Mouse (Mus musculus) inflammation-experienced regulatory T-cells, adult 6 months (primary cell): ENCODE results near the gene Lifr. TPM values are rescaled to one million over a fixed set of nuclear protein-coding genes. Genes with fewer than 3 reads are reported as not detected.

Experiments used
- ATAC-seq: one replicate; pipeline ENCODE4 v1.8.0; 2017
- polyA plus RNA-seq, 3 experiments: library from polyadenylated mRNA; unstranded; fragments of 100-300 nt; shearing (Covaris generic); gene quantifications; one replicate each; pipeline ENCODE4 v1.2.1; 2017

Lifr gene
- polyA plus RNA-seq, 3 experiments from 2014 or later: 0.12 to 0.23 TPM; not detected in 1

- ATAC-seq: no peak
Observed at GRCm38 (mm10) chr15:7159869-7160268, 69.5 kb downstream of the Lifr start.

- ATAC-seq: no peak
Observed at GRCm38 (mm10) chr15:7160321-7160720, 69.9 kb downstream of the Lifr start.

- no peak for ATAC-seq
Observed at GRCm38 (mm10) chr15:7163851-7164250, 73.4 kb downstream of the Lifr start.

- ATAC-seq: no peak
Observed at GRCm38 (mm10) chr15:7166735-7167134, 76.3 kb downstream of the Lifr start.

GRCm38 (mm10) chr15:7167238-7167905 is 77.0 kb downstream of the Lifr start:
- ATAC-seq: no peak

- ATAC-seq: no peak
Observed at GRCm38 (mm10) chr15:7167906-7168532, 77.6 kb downstream of the Lifr start.

- ATAC-seq: no peak
Observed at GRCm38 (mm10) chr15:7172875-7173274, 82.5 kb downstream of the Lifr start.

- no peak for ATAC-seq
Observed at GRCm38 (mm10) chr15:7173346-7173745, 82.9 kb downstream of the Lifr start.

GRCm38 (mm10) chr15:7173776-7174175 is 83.4 kb downstream of the Lifr start:
- no peak for ATAC-seq

DNA sequence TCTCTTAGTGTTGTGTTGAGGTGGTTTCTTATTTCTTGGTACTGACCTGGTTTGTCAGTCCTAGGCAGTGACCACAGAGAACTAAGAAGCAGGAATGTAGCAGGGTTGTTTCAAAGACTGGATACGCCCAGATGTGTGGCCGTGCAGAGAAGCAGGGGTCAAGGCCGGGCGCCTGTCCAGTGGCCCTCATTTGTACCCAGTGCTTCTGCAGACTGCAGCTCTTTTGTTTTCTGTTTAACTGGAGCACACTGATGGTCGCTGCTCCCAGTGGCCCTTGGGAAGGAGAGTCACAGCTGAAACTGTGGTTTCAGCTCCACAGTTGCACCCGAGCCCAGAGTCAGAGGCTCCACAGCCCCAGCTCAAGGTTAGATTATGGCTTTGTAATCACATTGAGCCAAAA is 90.2 kb downstream of the Lifr start:
- ATAC-seq: no peak

DNA sequence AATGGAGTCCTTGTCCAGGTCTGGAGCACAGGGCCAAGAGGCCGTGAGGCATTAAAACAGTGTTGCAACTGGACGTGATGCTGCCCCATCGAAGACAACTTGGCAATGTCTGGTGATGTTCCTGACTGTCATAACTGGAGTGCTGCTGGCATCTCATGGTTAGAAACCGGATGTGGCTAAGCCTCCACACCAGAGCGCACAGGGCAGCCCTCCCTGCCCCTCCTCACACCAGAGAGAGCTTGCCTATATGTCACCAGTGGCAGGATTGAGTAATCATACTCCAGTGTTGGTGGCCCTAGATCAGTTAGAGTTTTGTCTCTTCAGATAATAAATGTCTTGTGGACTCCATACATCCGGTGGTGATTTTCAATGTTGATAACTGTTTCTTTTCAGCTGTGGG is 97.3 kb downstream of the Lifr start:
- ATAC-seq: no peak

DNA sequence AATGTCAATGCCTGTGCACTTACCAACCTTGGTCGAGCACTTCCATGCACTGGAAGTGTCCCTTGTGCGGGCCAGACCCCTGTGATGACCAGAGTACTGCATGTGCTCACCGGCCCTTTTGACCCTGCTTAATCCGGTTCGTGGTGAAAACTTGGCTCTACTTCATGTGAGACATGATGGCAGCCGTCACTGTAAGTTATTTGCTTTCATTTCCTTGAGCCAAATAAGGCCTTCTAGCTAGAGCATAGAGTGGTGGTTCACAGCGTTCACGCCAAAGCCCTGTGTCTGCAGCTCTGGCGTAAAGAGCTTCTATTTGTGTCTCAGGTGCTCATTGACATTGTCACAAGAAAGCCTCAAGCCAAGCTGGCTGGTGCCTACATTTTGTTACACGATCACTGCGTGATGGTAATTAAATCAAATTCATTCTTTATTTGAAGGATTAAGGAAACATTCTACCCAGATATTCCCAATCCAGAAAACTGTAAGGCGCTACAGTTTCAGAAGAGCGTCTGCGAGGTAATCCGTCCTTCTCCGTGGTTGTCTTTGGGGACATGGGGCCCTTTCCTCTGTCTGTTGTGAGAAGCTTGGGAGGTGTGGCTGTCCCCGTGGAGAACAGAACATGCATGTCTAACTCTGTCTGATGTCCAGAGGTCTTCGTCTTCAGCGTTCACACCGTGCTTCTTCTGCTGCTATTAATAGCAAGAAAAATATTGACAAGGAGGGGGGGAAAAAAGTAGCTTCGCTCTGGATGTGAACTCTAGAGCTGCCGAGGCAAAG is 99.5 kb downstream of the Lifr start:
- ATAC-seq: no peak

DNA sequence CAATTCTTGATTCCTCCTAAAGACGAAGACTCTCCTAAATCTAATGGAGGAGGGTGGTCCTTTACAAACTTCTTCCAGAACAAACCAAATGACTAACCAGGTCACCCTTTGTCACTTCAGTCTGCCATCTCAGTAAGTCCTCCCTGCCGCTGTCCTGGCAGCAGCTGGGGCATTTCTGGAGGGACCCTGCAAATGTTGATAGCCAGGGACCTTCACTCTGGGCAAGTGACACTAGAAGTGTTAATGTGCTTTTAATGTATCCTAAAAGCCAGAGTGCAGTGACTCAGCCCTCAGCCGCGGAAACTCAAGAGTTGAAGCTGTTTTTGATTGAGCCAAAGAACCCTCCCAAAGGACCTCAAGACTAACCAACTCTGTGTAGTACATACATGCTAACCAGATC is 100.7 kb downstream of the Lifr start:
- ATAC-seq: no peak

GRCm38 (mm10) chr15:7192582-7192981 is 102.2 kb downstream of the Lifr start:
- ATAC-seq: no peak

- no peak for ATAC-seq
Observed at GRCm38 (mm10) chr15:7194147-7194720, 103.8 kb downstream of the Lifr start.

GRCm38 (mm10) chr15:7194748-7195221 is 104.4 kb downstream of the Lifr start:
- ATAC-seq: no peak

- ATAC-seq: no peak
Observed at GRCm38 (mm10) chr15:7197652-7198445, 107.4 kb downstream of the Lifr start.

DNA sequence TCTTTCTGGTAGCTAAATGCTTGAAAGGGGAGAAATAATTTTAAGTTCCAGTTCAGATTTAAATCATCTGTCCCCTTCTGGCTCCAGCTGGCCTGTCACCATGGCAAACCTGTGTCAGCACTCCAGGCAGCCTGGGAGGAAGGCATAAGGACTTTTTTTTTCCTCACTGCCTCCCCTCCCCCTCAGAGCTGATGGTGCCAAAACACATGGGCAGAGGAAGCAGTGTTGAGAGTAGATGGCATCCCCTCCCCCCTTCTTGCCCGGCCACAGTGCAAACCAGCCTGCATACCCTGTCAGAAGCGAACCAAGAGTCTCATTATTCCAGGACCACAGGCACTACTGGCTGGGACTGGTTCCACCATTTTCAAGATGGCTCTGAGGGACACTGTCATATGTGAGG is 108.4 kb downstream of the Lifr start:
- ATAC-seq: no peak

DNA sequence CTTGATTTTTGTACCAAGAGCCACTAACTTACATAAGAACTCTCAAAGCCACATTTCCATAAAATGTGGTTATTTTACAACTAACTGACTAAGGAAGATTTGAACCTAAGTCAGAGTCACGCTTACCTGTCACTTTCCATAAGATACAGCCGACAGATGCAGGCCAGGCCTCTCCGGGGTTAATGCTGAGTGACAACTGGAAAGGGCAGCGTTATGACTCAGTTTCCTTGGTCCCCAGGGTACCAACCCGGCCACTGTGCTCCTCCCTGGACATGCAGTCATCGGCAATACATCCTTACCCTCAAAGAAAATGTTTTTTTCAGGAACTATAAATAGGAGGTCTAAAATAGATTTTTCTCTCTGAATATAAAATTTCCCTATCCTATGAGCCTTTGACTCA is 109.9 kb downstream of the Lifr start:
- ATAC-seq: no peak

DNA sequence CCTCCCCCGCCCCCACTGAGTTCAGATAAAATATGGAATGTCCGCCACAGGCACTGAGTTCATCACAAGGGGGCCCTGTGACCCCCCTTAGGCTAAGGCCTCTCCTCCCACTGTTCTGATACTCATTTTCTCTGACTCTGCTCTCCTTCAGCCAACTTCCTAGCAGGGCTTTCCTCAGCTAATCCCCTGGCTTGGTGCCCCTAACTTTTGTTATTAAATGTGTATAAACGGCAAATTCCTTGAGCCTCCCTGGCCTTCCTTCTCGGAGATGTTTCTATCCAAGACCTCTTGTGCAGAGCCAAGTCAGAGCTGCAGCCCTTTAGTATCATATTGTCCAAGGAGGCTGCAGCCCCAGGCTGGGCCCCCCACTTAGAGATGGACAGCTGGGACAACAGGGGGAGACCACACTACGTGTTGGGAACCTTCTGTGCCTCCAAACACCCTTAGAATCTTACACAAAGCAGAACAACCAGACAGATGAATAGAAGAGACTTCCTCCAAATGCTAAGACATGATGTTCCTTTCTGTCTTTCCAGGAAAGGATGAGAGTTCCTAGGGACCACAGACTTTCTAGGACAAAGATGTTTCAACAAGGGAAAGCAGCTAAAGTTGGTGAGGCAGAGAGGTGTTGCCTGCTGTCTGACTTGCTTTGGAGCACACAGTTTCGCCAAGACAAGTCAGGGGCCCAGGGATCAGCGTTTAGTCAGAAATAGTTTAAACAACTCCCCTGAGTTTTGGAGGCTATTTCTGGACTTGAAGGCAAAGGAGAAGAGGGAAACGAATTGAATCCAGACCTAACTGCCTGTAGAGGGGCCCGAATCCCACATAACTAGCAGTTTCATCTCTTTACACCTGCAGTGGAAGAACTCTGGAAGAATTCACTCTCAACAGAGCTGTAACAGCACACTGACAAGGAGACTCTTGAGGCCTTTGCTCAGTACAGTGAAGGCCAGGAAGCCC is 111.3 kb downstream of the Lifr start:
- no peak for ATAC-seq

GRCm38 (mm10) chr15:7202981-7203380 is 112.6 kb downstream of the Lifr start:
- ATAC-seq: no peak
